Mouse (Mus musculus) heart, adult 8-10 months (tissue): ENCODE measurements around the gene Slc16a4. TPM values are rescaled to one million over a fixed set of nuclear protein-coding genes. Genes with fewer than 3 reads are reported as not detected.

Source experiments
- DNase-seq: peaks from one replicate; pipeline ENCODE4 v3.0.0; 2022; ENCODE audit warnings: low spot score
- total RNA-seq, 4 experiments: library from RNA; stranded (reverse); gene quantifications; 2 replicates each; pipeline ENCODE4 v1.2.4; 2022

Slc16a4 gene
- total RNA-seq, 4 experiments from 2014 or later = 0.19 to 0.81 (median 0.44) TPM

- DNase-seq = peak; percentile 24
Observed at GRCm38 (mm10) chr3:107360341-107360740, 69.3 kb downstream of the Slc16a4 start.

Other genes with a start within 250 kb of the Slc16a4 start
- gene Kcna2, start 190.1 kb upstream of the Slc16a4 start, total RNA-seq = 1 to 10 TPM; 1.2 to 1.7 (median 1.3) TPM
- gene Kcna10, start 108.2 kb upstream of the Slc16a4 start, total RNA-seq = not detected
- gene Cym, start 69.5 kb upstream of the Slc16a4 start, total RNA-seq = not detected
- gene A630076J17Rik, start 60.6 kb upstream of the Slc16a4 start, total RNA-seq = not detected
- not detected for gene Prok1, start 51.5 kb upstream of the Slc16a4 start, total RNA-seq
- gene Lamtor5, start 12.4 kb upstream of the Slc16a4 start, total RNA-seq = 10 to 100 TPM; 64.5 to 71.1 (median 67.1) TPM
- gene Rbm15, start 42.4 kb downstream of the Slc16a4 start, total RNA-seq = 10 to 100 TPM; 21.6 to 23.9 (median 22.4) TPM
- under 1 TPM; 0.12 to 0.40 (median 0.31) TPM for gene Kcnc4, start 168.3 kb downstream of the Slc16a4 start, total RNA-seq
- gene Slc6a17, start 226.8 kb downstream of the Slc16a4 start, total RNA-seq = 1 to 10 TPM; 2.4 to 7.4 (median 4.8) TPM